Mouse (Mus musculus) limb, embryonic 12.5 days (tissue): Measurements from ENCODE around the gene Yy1. TPM values are rescaled to one million over a fixed set of nuclear protein-coding genes. Genes with fewer than 3 reads are reported as not detected.

Experiments
- ATAC-seq: fragments of 200-750 bp; cut with Nextera tagmentation; 2 replicates; pipeline ENCODE4 v1.8.0; 2017; ENCODE audit warnings: low read depth, moderate TSS enrichment; ENCODE audit not compliant: insufficient number of reproducible peaks, insufficient read depth, low FRiP score, low TSS enrichment
- H3K27ac ChIP-seq: fragments of 300-500 bp; sonication (generic); 2 replicates; pipeline ENCODE4 v1.5.1; 2016; ENCODE audit warnings: mild to moderate bottlenecking, moderate library complexity
- H3K27me3 ChIP-seq: fragments of 300-500 bp; sonication (generic); 2 replicates; pipeline ENCODE4 v1.6.1; 2016; ENCODE audit warnings: mild to moderate bottlenecking, moderate library complexity
- H3K36me3 ChIP-seq: fragments of 300-500 bp; sonication (generic); 2 replicates; pipeline ENCODE4 v1.6.1; 2016; ENCODE audit warnings: mild to moderate bottlenecking, moderate library complexity
- H3K4me1 ChIP-seq: fragments of 300-500 bp; sonication (generic); replicated peaks from 2 replicates; pipeline ENCODE4 v1.6.1; 2016
- H3K4me2 ChIP-seq: fragments of 300-500 bp; sonication (generic); 2 replicates; pipeline ENCODE4 v1.6.1; 2016; ENCODE audit warnings: mild to moderate bottlenecking, moderate library complexity
- H3K4me3 ChIP-seq: fragments of 300-500 bp; sonication (generic); replicated peaks from 2 replicates; pipeline ENCODE4 v1.5.1; 2016; ENCODE audit warnings: mild to moderate bottlenecking
- H3K9ac ChIP-seq: fragments of 300-500 bp; sonication (generic); replicated peaks from 2 replicates; pipeline ENCODE4 v1.6.1; 2016; ENCODE audit warnings: mild to moderate bottlenecking, moderate library complexity
- H3K9me3 ChIP-seq: fragments of 300-500 bp; sonication (generic); 2 replicates; pipeline ENCODE4 v1.6.1; 2016; ENCODE audit warnings: mild to moderate bottlenecking, moderate library complexity
- WGBS: fragments of 180-500 bp; shearing (Covaris S2); methylation state at CpG from one replicate; pipeline ENCODE4 v1.1.7; 2016; 5-methylcytosine and 5-hydroxymethylcytosine counted together
- polyA plus RNA-seq: library from polyadenylated mRNA; unstranded; fragments of >200 nt; fragmentation: Nextera tagmentation; extraction: Ambion mirVana; gene quantifications from 2 replicates; pipeline ENCODE4 v1.2.1, GENCODE M21; 2016

The Yy1 gene
- polyA plus RNA-seq, 1 experiment from 2014 or later, result 23.8 TPM

DNA sequence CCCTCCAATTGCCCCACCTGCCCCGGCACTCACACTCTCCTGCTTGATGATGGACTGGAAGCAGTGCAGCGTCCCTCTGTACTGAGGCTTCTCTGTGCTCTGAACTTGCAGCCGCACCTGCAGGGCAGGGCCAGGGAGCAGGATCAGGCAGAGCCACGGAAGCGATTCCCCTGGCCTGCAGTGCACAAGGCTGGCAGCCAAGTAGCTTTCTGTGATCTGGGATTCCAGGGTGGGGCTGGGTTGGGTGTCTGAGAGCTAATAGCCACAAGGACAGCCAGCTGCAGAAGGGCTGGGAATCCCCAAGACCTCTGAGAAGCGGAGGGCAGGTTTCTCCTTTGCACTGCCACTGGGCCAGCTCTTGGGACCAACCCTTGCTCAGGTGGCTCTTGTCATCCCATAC lies 34.9 kb downstream of the Yy1 start:
- Histone ChIP-seq H3K9ac (no peak overlapping the region), H3K4me1 (peaks cover 4% of the 10 kb centered on the region), H3K27me3 (no peaks in the 10 kb centered on the region), H3K4me2 (no peak overlapping the region), H3K9me3 (no peaks in the 10 kb centered on the region), H3K27ac (no peak overlapping the region), H3K36me3 (peaks cover 33% of the 10 kb centered on the region), H3K4me3 (no peak overlapping the region)
- WGBS, result 97% methylated on average over 6 of the region's 6 CpGs
- no peak for ATAC-seq

DNA sequence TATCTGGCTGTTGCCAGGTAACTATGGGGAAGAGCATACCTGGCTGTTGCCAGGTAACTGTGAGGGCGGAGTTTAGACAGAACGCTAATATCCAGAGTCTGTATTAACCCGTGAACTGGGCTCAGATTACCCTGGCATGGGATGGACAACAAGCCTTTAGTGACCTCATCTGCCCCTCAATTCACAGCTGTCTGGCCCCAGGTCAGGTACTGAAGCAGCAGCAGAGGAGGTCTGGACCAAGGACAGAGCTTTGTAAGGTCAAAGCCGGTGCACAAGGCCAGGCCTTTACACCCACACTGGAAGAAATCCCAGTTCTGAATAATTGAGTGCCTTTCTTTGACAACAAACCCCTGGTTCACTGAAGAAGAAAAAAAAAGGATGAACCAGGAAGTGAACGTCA lies 36.9 kb downstream of the Yy1 start:
- Histone ChIP-seq H3K4me2 (no peak overlapping the region), H3K9ac (no peak overlapping the region), H3K4me3 (no peak overlapping the region), H3K9me3 (no peaks in the 10 kb centered on the region), H3K27me3 (no peaks in the 10 kb centered on the region), H3K4me1 (peaks cover 14% of the 10 kb centered on the region), H3K36me3 (peaks cover 33% of the 10 kb centered on the region), H3K27ac (no peak overlapping the region)
- 77% methylated on average over 5 of the region's 5 CpGs for WGBS
- ATAC-seq, result no peak

DNA sequence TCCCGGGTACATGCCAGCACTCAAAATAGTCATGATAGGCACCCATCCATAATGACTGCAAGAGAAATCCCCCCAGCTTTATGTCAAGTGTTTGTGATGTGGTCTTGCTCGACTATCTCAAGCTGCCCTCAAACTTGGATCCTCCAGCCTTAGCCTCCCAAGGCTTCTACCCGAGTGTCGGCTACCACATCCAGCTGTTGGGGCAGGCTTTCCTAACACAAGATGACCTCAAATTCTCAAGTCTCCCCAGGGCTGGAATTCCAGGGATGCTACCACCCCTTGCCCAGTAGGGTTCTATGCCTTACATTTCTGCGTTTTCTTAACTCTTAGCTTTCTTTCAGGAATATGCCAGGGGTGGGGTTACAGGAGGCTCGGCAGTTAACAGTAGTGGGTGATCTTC lies 37.6 kb downstream of the Yy1 start:
- H3K4me1 ChIP-seq, result peaks cover 20% of the 10 kb centered on the region
- H3K4me3 ChIP-seq, result no peak overlapping the region
- WGBS, result 87% methylated on average over 6 of the region's 6 CpGs
- no peaks in the 10 kb centered on the region for H3K27me3 ChIP-seq
- no peak overlapping the region for H3K9ac ChIP-seq
- no peak overlapping the region for H3K4me2 ChIP-seq
- no peak for ATAC-seq
- H3K27ac ChIP-seq, result no peak overlapping the region
- no peaks in the 10 kb centered on the region for H3K9me3 ChIP-seq
- peaks cover 31% of the 10 kb centered on the region for H3K36me3 ChIP-seq

DNA sequence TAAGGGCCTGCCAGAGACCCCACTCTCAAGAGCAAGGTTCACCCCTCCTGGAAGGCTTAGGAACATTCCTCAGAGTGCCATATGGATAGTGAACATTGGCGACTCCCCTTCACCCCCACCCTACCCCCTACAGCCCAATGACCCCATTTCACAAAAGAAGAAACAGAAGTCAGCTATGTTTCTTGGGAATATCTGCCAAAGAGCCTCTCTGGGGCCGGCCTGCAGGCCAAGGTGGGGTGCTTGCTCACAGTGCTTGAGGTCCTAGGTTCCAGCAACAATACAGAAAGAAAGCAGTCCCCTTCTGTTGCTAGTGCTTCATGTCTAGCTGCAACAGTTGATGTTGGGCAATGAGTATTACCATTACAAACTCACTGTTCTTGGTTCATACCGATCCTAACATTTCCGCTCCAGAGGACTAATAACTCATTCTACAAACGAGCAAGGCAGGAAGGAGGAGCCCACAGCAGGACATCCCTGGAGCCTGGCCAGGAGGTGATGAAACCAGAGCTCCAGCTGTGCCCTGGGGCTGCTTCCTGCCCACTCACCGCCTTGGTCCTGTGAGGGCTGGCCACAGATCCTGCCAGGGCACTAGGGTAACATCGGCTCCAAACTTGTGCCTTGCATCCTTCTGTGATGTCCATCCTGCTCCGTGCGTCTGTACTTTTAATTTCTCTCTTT lies 39.3 kb downstream of the Yy1 start:
- Histone ChIP-seq H3K4me3 (no peak overlapping the region), H3K9me3 (no peaks in the 10 kb centered on the region), H3K36me3 (peaks cover 15% of the 10 kb centered on the region), H3K27me3 (no peaks in the 10 kb centered on the region), H3K4me2 (no peak overlapping the region), H3K9ac (no peak overlapping the region), H3K4me1 (peaks cover 25% of the 10 kb centered on the region), H3K27ac (no peak overlapping the region)
- ATAC-seq, result no peak
- WGBS, result 62% methylated on average over 9 of the region's 9 CpGs

DNA sequence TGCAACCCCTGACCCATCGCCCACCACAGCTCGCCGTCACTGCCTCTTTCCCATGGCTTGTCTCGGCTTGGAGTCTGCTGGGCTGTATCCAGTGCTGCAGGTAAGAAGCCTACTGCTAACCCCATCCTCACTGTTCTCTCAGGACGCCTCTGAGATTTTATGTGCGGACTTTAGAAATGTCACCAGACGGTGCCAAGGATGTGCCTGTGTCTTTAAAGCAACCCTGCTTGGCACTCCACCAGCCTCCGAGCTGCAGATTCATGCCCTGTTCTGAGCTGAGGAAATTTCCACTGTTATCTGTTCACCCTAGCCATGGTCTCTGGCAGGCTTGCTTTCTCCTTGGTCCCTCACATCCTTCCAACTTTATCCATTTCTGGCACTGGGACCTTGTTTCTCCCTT lies 40.1 kb downstream of the Yy1 start:
- Histone ChIP-seq H3K4me2 (no peak overlapping the region), H3K9me3 (no peaks in the 10 kb centered on the region), H3K4me1 (peaks cover 32% of the 10 kb centered on the region), H3K27ac (no peak overlapping the region), H3K27me3 (no peaks in the 10 kb centered on the region), H3K4me3 (no peak overlapping the region), H3K36me3 (peaks cover 7% of the 10 kb centered on the region), H3K9ac (no peak overlapping the region)
- ATAC-seq, result no peak
- WGBS, result 90% methylated on average over 8 of the region's 8 CpGs

DNA sequence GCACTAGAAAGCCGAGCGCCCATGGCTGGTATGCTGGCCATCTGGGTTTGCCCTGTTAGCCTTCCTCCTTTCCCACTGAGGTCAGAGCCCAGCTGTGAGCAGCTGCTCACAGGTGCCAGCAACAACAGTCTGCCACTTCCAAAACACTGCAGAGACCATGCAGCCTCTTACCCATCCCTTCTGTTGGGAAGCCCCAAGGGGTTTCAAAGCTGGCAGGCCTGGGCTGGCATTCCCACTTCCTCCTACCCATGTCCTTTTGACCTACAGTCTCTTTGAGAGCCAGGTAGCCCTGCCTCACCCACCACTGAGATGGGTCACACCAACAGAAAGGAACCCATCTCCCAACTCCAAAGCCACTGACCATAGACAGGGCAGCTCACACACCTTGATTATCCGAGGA lies 40.6 kb downstream of the Yy1 start:
- 85% methylated on average over 3 of the region's 3 CpGs for WGBS
- Histone ChIP-seq H3K27me3 (no peaks in the 10 kb centered on the region), H3K36me3 (peaks cover 7% of the 10 kb centered on the region), H3K9ac (no peak overlapping the region), H3K4me3 (no peak overlapping the region), H3K4me1 (peaks cover 38% of the 10 kb centered on the region), H3K9me3 (no peaks in the 10 kb centered on the region), H3K4me2 (no peak overlapping the region), H3K27ac (no peak overlapping the region)
- ATAC-seq, result no peak

DNA sequence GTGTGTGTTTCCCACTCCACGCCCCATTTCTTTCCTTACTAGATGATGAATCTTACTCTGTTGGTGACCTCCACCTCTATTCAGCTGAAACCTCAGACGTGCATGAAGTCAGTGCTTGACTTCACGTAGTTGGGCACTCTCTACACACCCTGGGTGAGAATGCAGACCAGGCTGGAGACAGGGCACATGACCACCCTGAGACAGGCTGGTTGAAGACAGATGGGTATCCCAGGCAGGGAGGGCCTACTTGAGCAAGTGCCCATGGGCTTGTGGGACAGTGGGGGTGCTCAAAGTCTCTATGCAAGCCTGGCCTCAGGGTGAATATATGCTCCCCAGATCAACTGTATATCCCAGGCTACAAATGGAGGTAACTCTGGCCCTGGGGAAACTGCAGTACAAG lies 41.6 kb downstream of the Yy1 start:
- ATAC-seq, result no peak
- H3K4me2 ChIP-seq, result peak overlapping the region; percentile 95
- H3K27me3 ChIP-seq, result no peaks in the 10 kb centered on the region
- H3K9me3 ChIP-seq, result no peaks in the 10 kb centered on the region
- WGBS, result 85% methylated on average over 3 of the region's 3 CpGs
- no peak overlapping the region for H3K27ac ChIP-seq
- H3K36me3 ChIP-seq, result peaks cover 12% of the 10 kb centered on the region
- H3K9ac ChIP-seq, result no peak overlapping the region
- peaks cover 39% of the 10 kb centered on the region for H3K4me1 ChIP-seq
- peak overlapping the region; percentile 67; the same call in 1 of the 2 replicates for H3K4me3 ChIP-seq

DNA sequence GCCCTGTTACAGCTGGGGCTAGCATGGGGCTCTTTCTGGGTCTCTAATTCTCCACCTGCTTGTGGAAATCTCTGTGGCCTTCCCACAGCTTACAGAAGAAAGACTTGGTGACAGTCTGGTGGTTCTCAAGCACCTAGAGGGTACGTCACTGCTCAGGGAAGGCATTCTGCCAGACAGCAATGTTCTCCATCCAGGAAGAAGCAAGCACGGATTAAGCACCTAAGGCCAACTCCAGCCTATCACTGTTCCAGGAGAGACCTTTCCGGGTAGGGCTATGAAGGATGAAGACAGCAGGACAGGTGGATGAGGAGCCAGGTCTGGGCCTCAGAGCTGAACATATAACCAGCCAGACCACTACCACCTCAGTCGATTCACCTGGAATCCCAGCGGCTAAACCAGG lies 42.0 kb downstream of the Yy1 start:
- Histone ChIP-seq H3K27me3 (no peaks in the 10 kb centered on the region), H3K36me3 (peaks cover 16% of the 10 kb centered on the region), H3K27ac (no peak overlapping the region), H3K4me1 (peaks cover 39% of the 10 kb centered on the region), H3K9ac (peak overlapping the region; percentile 80), H3K4me3 (peak overlapping the region; percentile 67), H3K9me3 (no peaks in the 10 kb centered on the region), H3K4me2 (peak overlapping the region; percentile 95)
- WGBS, result 43% methylated on average over 5 of the region's 5 CpGs
- no peak for ATAC-seq

DNA sequence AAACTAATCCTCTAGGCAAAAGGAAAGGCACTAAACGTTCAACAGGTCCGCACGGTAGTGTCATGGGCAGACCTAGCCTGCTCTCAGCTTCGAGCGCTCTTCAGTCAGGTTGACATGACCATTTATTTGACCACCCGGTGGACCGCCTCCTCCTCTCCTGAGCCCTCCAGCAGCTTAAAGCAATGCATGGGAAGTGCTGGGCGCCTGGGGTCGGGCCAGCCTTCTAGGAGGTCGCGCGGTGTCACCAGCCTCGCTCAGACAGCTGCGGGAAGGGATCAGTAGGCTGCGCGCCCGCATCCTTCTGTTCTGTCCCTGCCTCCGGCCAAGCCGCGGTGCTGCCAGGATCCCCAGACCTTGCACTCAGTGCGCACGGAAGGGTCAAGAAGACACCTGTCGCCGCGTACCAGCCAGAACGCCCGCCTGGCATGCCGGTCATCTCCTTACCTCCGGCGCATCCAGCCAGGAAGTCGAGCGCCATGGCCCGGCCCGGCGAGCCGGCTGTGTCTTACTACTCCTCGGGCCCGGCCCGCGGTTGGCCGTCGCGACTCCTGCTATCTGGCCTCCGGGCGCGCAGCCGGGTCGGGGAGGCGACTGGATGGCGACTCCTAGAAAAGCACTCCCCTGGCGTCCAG lies 42.6 kb downstream of the Yy1 start:
- H3K9ac ChIP-seq, result peak overlapping the region; percentile 80
- no peaks in the 10 kb centered on the region for H3K9me3 ChIP-seq
- 2% methylated on average over 51 of the region's 51 CpGs for WGBS
- peak overlapping the region; percentile 67 for H3K4me3 ChIP-seq
- 0 out of 2 replicates have a peak overlapping the region, but pooled peaks have one; percentile 41 for H3K27ac ChIP-seq
- H3K27me3 ChIP-seq, result no peaks in the 10 kb centered on the region
- no peak for ATAC-seq
- H3K4me2 ChIP-seq, result peak overlapping the region; percentile 95
- H3K4me1 ChIP-seq, result peaks cover 39% of the 10 kb centered on the region
- H3K36me3 ChIP-seq, result peaks cover 19% of the 10 kb centered on the region

DNA sequence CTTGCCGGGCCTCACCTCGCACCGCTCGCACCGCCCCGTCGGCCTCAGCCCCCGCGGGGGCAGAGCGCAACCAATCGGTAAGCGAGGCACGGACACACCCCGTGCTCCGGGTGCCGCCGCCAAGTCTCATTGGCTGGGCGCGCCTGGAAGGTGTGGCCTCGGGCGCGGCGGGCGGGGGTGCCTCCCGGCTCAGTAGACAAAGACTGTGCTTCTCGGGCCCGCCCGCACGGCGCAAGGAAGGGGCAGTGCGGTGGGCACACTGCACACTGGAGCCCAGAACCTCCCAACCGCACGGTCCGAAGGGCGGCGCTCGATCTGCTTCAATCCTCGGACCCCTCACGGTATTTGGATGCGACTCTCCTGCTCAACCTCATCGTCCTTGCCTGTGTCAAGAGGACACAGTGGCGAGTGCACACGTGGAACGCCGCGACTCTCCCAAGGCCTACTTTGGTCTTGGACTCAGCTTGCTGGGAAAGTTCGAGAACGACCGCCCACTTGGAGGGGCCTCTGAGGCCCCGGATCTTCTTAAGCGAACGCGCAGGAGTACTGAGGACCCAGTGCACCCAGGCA lies 43.2 kb downstream of the Yy1 start, which contains the start of the genes Slc25a29 and Slc25a47:
TSS of gene Slc25a29 (minus strand) at position 44 of the 570 bp plus-strand sequence.
TSS of gene Slc25a47 (plus strand) at position 207 of the 570 bp plus-strand sequence.
- H3K4me3 ChIP-seq, result peak within 1 kb of the TSS; percentile 67
- H3K4me1 ChIP-seq, result peaks cover 39% of the 10 kb centered on the region
- H3K27ac ChIP-seq, result peak within 1 kb of the TSS; percentile 89
- H3K9me3 ChIP-seq, result no peaks in the 10 kb centered on the region
- peaks cover 22% of the 10 kb centered on the region for H3K36me3 ChIP-seq
- ATAC-seq, result peak; percentile 98
- H3K27me3 ChIP-seq, result no peaks in the 10 kb centered on the region
- peak within 1 kb of the TSS; percentile 95 for H3K4me2 ChIP-seq
- peak within 1 kb of the TSS; percentile 85 for H3K9ac ChIP-seq
- WGBS, result under 1% methylated on average over 52 of the region's 53 CpGs

DNA sequence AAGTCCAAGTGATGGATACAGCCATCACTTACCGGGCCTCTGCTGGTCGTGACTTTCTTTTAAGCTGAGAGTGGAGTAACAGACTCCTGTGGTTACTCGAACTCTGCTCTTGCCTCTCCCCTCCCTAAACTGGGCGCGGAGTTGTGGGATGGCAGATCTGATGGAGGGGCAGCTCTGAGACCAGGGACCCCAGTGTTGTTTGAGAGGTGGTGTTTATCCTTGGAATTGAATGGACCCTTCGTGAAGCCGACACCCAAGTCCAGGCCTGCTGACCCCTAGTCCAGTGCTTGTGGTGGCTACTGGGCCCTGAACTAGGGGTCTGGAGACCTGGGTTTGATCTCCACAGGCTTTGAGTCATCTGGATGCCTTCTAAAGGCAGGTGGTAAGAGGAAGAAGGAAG lies 43.9 kb downstream of the Yy1 start:
- Histone ChIP-seq H3K9ac (peak overlapping the region; percentile 85), H3K4me1 (peaks cover 39% of the 10 kb centered on the region), H3K4me2 (peak overlapping the region; percentile 95), H3K9me3 (no peaks in the 10 kb centered on the region), H3K27ac (peak overlapping the region; percentile 89), H3K4me3 (peak overlapping the region; percentile 67), H3K36me3 (peaks cover 30% of the 10 kb centered on the region), H3K27me3 (no peaks in the 10 kb centered on the region)
- WGBS, result 51% methylated on average over 7 of the region's 7 CpGs
- ATAC-seq, result no peak
